Mouse (Mus musculus) lung, postnatal 0 days (tissue): ENCODE measurements around the gene Neu1. TPM values are rescaled to one million over a fixed set of nuclear protein-coding genes. Genes with fewer than 3 reads are reported as not detected.

Experiments used
- ATAC-seq: fragments of 200-750 bp; cut with Nextera tagmentation; 2 replicates; pipeline ENCODE4 v1.8.0; 2017; ENCODE audit warnings: moderate library complexity
- DNase-seq: peaks from one replicate; pipeline ENCODE4 v3.0.0-alpha.2; 2016; ENCODE audit warnings: low spot score
- H3K27ac ChIP-seq: fragments of 300-500 bp; sonication (generic); 2 replicates; pipeline ENCODE4 v1.5.1; 2014; ENCODE audit warnings: antibody characterized with exemption, mild to moderate bottlenecking, low read length, mixed read lengths
- H3K27me3 ChIP-seq: fragments of 300-500 bp; sonication (generic); replicated peaks from 2 replicates; pipeline ENCODE4 v1.6.1; 2014; ENCODE audit warnings: low read length, mixed read lengths; ENCODE audit not compliant: insufficient read depth
- H3K36me3 ChIP-seq: fragments of 300-500 bp; sonication (generic); 2 replicates; pipeline ENCODE4 v1.6.1; 2014; ENCODE audit warnings: low read length, mixed read lengths; ENCODE audit not compliant: insufficient read depth
- H3K4me1 ChIP-seq: fragments of 300-500 bp; sonication (generic); 2 replicates; pipeline ENCODE4 v1.6.1; 2014; ENCODE audit warnings: antibody characterized with exemption, low read depth, low read length, mixed read lengths; ENCODE audit not compliant: insufficient read depth
- H3K4me2 ChIP-seq: fragments of 300-500 bp; sonication (generic); replicated peaks from 2 replicates; pipeline ENCODE4 v1.6.1; 2014; ENCODE audit warnings: low read depth, mild to moderate bottlenecking, low read length, moderate library complexity, mixed read lengths
- H3K4me3 ChIP-seq: fragments of 300-500 bp; sonication (generic); 2 replicates; pipeline ENCODE4 v1.5.1; 2014; ENCODE audit warnings: low read depth, low read length
- H3K9ac ChIP-seq: fragments of 300-500 bp; sonication (generic); replicated peaks from 2 replicates; pipeline ENCODE4 v1.6.1; 2014; ENCODE audit warnings: low read depth, mild to moderate bottlenecking
- H3K9me3 ChIP-seq: fragments of 300-500 bp; sonication (generic); 2 replicates; pipeline ENCODE4 v1.6.1; 2016; ENCODE audit warnings: low read length, mixed read lengths
- CTCF ChIP-seq: IDR thresholded peaks from 2 replicates; pipeline ENCODE4 v1.5.1; 2016; ENCODE audit warnings: antibody characterized with exemption, mild to moderate bottlenecking
- EP300 ChIP-seq: IDR thresholded peaks from 2 replicates; pipeline ENCODE4 v1.6.1; 2016; ENCODE audit warnings: antibody characterized with exemption, mild to moderate bottlenecking, control low read depth
- WGBS: fragments of 180-500 bp; shearing (Covaris S2); extraction: QIAGEN DNeasy Blood & Tissue Kit; methylation state at CpG from one replicate; pipeline ENCODE4 v1.1.7; 2014; 5-methylcytosine and 5-hydroxymethylcytosine counted together
- polyA plus RNA-seq: library from polyadenylated mRNA; unstranded; fragments of >200 nt; fragmentation: Nextera tagmentation; extraction: Ambion mirVana; gene quantifications from 2 replicates; pipeline ENCODE4 v1.2.1, GENCODE M21; 2015

Gene Neu1
- 31.9 and 34.2 TPM in 2 replicates for polyA plus RNA-seq

- peak within 1 kb of the TSS; percentile 60 for H3K4me3 ChIP-seq
Measured at GRCm38 (mm10) chr17:34931061-34931734, at the start of gene Neu1. Neu1 (plus strand) TSS chr17:34931253.

GRCm38 (mm10) chr17:34881683-34882310 lies 49.3 kb upstream of the Neu1 start, which contains the start of gene Gm20547:
Gm20547 (minus strand) TSS chr17:34882042.
- ATAC-seq (no peak), DNase-seq (no peak)
- Histone ChIP-seq H3K9me3 (no peaks in the 10 kb centered on the region), H3K4me2 (peak within 1 kb of the TSS; percentile 36), H3K9ac (no peak within 1 kb of the TSS), H3K36me3 (no peaks in the 10 kb centered on the region), H3K27ac (no peak within 1 kb of the TSS), H3K4me1 (no peaks in the 10 kb centered on the region), H3K27me3 (no peaks in the 10 kb centered on the region), H3K4me3 (no peak within 1 kb of the TSS)
- no peak for TF ChIP-seq EP300
- no peak for TF ChIP-seq CTCF
- WGBS: 7% methylated on average over 15 of the region's 15 CpGs

More at GRCm38 (mm10) chr17:34931061-34931734, at the start of gene Neu1:
- DNase-seq (peak; percentile 99), ATAC-seq (peak; percentile 99)
- H3K4me2 ChIP-seq: peak within 1 kb of the TSS; percentile 91
- peak within 1 kb of the TSS; percentile 40; the same call in 1 of the 2 replicates for H3K27ac ChIP-seq
- no peaks in the 10 kb centered on the region for H3K9me3 ChIP-seq
- 0% methylated on average over 37 of the region's 38 CpGs for WGBS
- peak within 1 kb of the TSS; percentile 55 for H3K9ac ChIP-seq
- H3K27me3 ChIP-seq: no peaks in the 10 kb centered on the region
- peak; percentile 85 for TF ChIP-seq CTCF
- peak; percentile 44; the same call in 1 of the 2 replicates for TF ChIP-seq EP300
- peaks cover 7% of the 10 kb centered on the region; the same call in 1 of the 2 replicates for H3K4me1 ChIP-seq
- H3K36me3 ChIP-seq: 0 out of 2 replicates have a peak, but pooled peaks cover 2% of the 10 kb centered on the region

GRCm38 (mm10) chr17:34883332-34883731 lies 47.7 kb upstream of the Neu1 start:
- no peaks in the 10 kb centered on the region for H3K36me3 ChIP-seq
- no peaks in the 10 kb centered on the region for H3K9me3 ChIP-seq
- H3K4me2 ChIP-seq: no peak overlapping the region
- DNase-seq (no peak), ATAC-seq (no peak)
- H3K27ac ChIP-seq: no peak overlapping the region
- TF ChIP-seq EP300: no peak
- peak; percentile 29 for TF ChIP-seq CTCF
- H3K9ac ChIP-seq: no peak overlapping the region
- no peak overlapping the region for H3K4me3 ChIP-seq
- no peaks in the 10 kb centered on the region for H3K4me1 ChIP-seq
- no peaks in the 10 kb centered on the region for H3K27me3 ChIP-seq
- 72% methylated on average over 3 of the region's 3 CpGs for WGBS

- no peak for DNase-seq
- no peaks in the 10 kb centered on the region for H3K4me1 ChIP-seq
- no peak overlapping the region for H3K4me2 ChIP-seq
- no peak for ATAC-seq
- H3K27ac ChIP-seq: no peak overlapping the region
- H3K36me3 ChIP-seq: no peaks in the 10 kb centered on the region
- no peaks in the 10 kb centered on the region for H3K9me3 ChIP-seq
- 86% methylated on average over 6 of the region's 6 CpGs for WGBS
- H3K4me3 ChIP-seq: no peak overlapping the region
- H3K9ac ChIP-seq: no peak overlapping the region
- no peak for TF ChIP-seq EP300
- no peak for TF ChIP-seq CTCF
- H3K27me3 ChIP-seq: no peaks in the 10 kb centered on the region
Measured at GRCm38 (mm10) chr17:34884704-34885103, 46.3 kb upstream of the Neu1 start.

GRCm38 (mm10) chr17:34885615-34886014 lies 45.4 kb upstream of the Neu1 start:
- Histone ChIP-seq H3K9me3 (no peaks in the 10 kb centered on the region), H3K27ac (no peak overlapping the region), H3K4me2 (no peak overlapping the region), H3K36me3 (no peaks in the 10 kb centered on the region), H3K4me3 (no peak overlapping the region), H3K9ac (no peak overlapping the region), H3K4me1 (no peaks in the 10 kb centered on the region), H3K27me3 (no peaks in the 10 kb centered on the region)
- DNase-seq (no peak), ATAC-seq (no peak)
- WGBS: 69% methylated on average over 3 of the region's 3 CpGs
- no peak for TF ChIP-seq CTCF
- TF ChIP-seq EP300: no peak

- DNase-seq (no peak), ATAC-seq (no peak)
- H3K4me3 ChIP-seq: no peak overlapping the region
- H3K27me3 ChIP-seq: no peaks in the 10 kb centered on the region
- H3K27ac ChIP-seq: no peak overlapping the region
- no peaks in the 10 kb centered on the region for H3K4me1 ChIP-seq
- no peaks in the 10 kb centered on the region for H3K9me3 ChIP-seq
- 80% methylated on average over 5 of the region's 5 CpGs for WGBS
- no peak overlapping the region for H3K9ac ChIP-seq
- H3K36me3 ChIP-seq: no peaks in the 10 kb centered on the region
- no peak overlapping the region for H3K4me2 ChIP-seq
- TF ChIP-seq EP300 (no peak), CTCF (no peak)
Measured at GRCm38 (mm10) chr17:34887942-34888341, 43.1 kb upstream of the Neu1 start.
